Mouse (Mus musculus) embryonic fibroblast, embryonic 13.5 days (primary cell): ENCODE results near the gene Egfem1.

ENCODE experiments used
- CTCF ChIP-seq: IDR thresholded peaks from 2 replicates; pipeline ENCODE4 v1.5.1; 2011; ENCODE audit warnings: mild to moderate bottlenecking, control low read depth, low read length, moderate library complexity, borderline replicate concordance; ENCODE audit not compliant: insufficient read depth
- POLR2A ChIP-seq: IDR thresholded peaks from 2 replicates; pipeline ENCODE4 v1.6.1; 2011; ENCODE audit warnings: low read depth, mild to moderate bottlenecking, control low read depth, low read length, moderate library complexity

DNA sequence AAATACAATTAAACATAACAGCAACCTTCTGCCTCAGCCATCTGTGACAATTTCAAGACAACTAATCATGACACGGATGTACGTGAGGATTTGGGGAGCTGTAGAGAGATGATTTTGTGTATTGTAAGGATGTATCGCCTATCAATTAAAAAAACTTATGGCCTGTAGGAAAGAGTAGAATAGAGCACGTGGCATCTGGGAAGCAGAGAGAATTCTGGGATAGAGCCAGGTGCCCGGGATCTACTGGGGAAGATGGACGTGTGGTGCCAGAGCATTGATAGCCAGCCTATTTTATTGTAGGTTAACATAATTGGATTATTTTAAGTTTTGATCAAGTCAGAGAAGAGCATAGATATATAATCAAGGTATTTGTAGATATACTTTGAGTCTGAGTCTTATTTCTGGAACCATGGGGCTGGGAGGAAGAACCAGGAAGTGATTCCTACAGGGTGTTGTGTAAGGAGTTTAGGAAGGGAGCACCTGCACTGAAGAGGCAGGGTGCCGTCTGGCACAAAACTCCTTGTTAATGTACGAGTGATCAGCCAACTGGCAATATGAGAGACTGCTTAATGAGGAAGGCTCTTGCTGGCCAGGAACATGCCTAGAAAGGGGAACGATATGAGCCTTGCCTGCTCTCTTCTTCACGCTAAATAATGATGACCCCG lies 443.6 kb downstream of the Egfem1 start:
- TF ChIP-seq POLR2A = no peak
- no peak for TF ChIP-seq CTCF
